Mouse (Mus musculus): ENCODE data around the gene Hnrnpu.

DNA sequence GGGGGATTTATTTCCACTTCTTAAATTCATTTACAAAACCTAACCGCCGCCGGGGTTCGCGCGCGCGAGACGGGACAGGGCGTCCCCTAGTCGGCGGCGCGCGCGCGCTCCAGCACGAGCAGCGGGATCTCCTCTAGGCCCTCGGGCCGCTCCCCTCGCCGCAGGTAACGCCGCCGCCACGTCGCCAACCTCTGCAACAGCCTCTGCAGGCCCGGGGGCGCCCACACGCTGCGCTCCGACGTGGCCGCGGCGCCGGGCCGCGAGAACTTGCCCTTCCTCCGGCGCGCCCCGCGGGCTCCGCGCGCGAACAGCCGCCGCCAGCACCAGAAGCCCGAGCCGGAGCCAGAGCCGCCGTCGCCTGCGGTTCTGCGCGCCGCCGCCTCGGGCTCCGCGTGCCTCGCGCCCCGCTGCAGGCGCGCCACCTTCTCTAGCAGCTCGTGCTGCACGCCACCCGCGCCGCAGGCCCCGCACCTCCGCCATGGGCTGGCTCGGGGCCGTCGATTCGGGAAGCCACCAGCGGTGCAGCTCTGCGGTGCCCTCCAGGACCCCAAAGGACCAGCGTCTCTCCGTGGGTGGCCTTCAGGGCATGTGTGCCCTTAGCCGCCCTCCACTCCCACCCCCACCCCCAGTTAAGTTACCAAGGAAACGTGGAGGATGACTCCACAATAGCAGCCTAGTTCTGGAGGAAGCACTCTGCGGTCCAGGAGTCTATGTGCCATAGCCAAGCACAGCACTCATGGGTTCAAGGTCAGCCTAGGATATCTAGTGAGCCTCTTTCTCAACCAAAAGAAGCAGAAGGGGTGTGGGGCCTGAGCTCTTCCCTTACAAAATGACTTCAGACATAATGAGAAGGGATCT lies 61.3 kb downstream of the Hnrnpu start:
- TF ChIP-seq POLR2A (IDR thresholded peaks at IDR 0.05; ENCODE audit: extremely low read depth, insufficient read depth, low read length) (no peak), CTCF (IDR thresholded peaks at IDR 0.05; ENCODE audit: low read depth, low read length) (no peak)

Measured in liver, adult 2 months (tissue).